7 mouse cellular contexts compared by ENCODE assay signal in genomic region chr11:120720450-120720849, GRCm38 (mm10). TPM values are rescaled to one million over a fixed set of nuclear protein-coding genes. Genes with fewer than 3 reads are reported as not detected.
DNase-seq lines count a peak whose midpoint lies in the region; ATAC-seq lines count a peak whose summit lies in the region.

No protein-coding gene starts in this region.

- ATAC-seq in embryonic facial prominence, embryonic 11.5 days (replicated peaks; ENCODE audit: insufficient number of reproducible peaks, low FRiP score, low TSS enrichment, low read depth), result no peak
- no peak for ATAC-seq in limb, embryonic 12.5 days (ENCODE audit: insufficient number of reproducible peaks, insufficient read depth, low FRiP score, low TSS enrichment, low read depth)
- peak; percentile 28 for ATAC-seq in midbrain, embryonic 15.5 days (replicated peaks)

- DNase-seq in adrenal gland, postnatal 10 days, result peak; percentile 95
- peak; percentile 94 for DNase-seq in embryonic facial prominence, embryonic 11.5 days (ENCODE audit: low spot score)
- DNase-seq in heart, adult 18-20 months, result peak; percentile 89 to 96
- DNase-seq in kidney, adult 18-20 months, result peak; percentile 90
- peak; percentile 82 to 93 for DNase-seq in spleen, adult 18-20 months

- WGBS in embryonic facial prominence, embryonic 11.5 days, result 10% methylated on average over 17 of the region's 17 CpGs
- WGBS in limb, embryonic 12.5 days, result 11% methylated on average over 17 of the region's 17 CpGs
- 13% methylated on average over 17 of the region's 17 CpGs for WGBS in midbrain, embryonic 15.5 days

- peak overlapping the region; percentile 59; the same call in 1 of the 2 replicates for H3K4me3 ChIP-seq in embryonic facial prominence, embryonic 11.5 days (ENCODE audit: low read depth, low read length)
- H3K4me3 ChIP-seq in limb, embryonic 12.5 days (replicated peaks), result peak overlapping the region; percentile 75
- peak overlapping the region; percentile 77 for H3K4me3 ChIP-seq in midbrain, embryonic 15.5 days

- peak overlapping the region; percentile 84 for H3K4me2 ChIP-seq in embryonic facial prominence, embryonic 11.5 days (ENCODE audit: low read depth, low read length)
- H3K4me2 ChIP-seq in limb, embryonic 12.5 days, result peak overlapping the region; percentile 99
- H3K4me2 ChIP-seq in midbrain, embryonic 15.5 days, result peak overlapping the region; percentile 91

- H3K9ac ChIP-seq in embryonic facial prominence, embryonic 11.5 days (replicated peaks; ENCODE audit: low read length), result peak overlapping the region; percentile 70
- H3K9ac ChIP-seq in limb, embryonic 12.5 days (replicated peaks), result peak overlapping the region; percentile 86
- H3K9ac ChIP-seq in midbrain, embryonic 15.5 days, result peak overlapping the region; percentile 91

- H3K9me3 ChIP-seq in embryonic facial prominence, embryonic 11.5 days (replicated peaks; ENCODE audit: control insufficient read depth, low read length), result no peaks in the 10 kb centered on the region
- H3K9me3 ChIP-seq in limb, embryonic 12.5 days, result no peaks in the 10 kb centered on the region
- no peaks in the 10 kb centered on the region for H3K9me3 ChIP-seq in midbrain, embryonic 15.5 days

- H3K27ac ChIP-seq in embryonic facial prominence, embryonic 11.5 days (replicated peaks; ENCODE audit: low read depth, low read length), result no peak overlapping the region
- peak overlapping the region; percentile 37; the same call in 1 of the 2 replicates for H3K27ac ChIP-seq in limb, embryonic 12.5 days
- H3K27ac ChIP-seq in midbrain, embryonic 15.5 days, result peak overlapping the region; percentile 81

- H3K36me3 ChIP-seq in embryonic facial prominence, embryonic 11.5 days (replicated peaks; ENCODE audit: control insufficient read depth, insufficient read depth, low read depth, low read length), result no peaks in the 10 kb centered on the region; the same call in none of the 2 replicates
- H3K36me3 ChIP-seq in limb, embryonic 12.5 days, result peaks cover 56% of the 10 kb centered on the region
- H3K36me3 ChIP-seq in midbrain, embryonic 15.5 days (replicated peaks), result peaks cover 5% of the 10 kb centered on the region; the same call in 1 of the 2 replicates

- peaks cover 7% of the 10 kb centered on the region; the same call in 1 of the 2 replicates for H3K27me3 ChIP-seq in embryonic facial prominence, embryonic 11.5 days (ENCODE audit: control insufficient read depth, insufficient read depth, low read length)
- peaks cover 29% of the 10 kb centered on the region for H3K27me3 ChIP-seq in limb, embryonic 12.5 days
- H3K27me3 ChIP-seq in midbrain, embryonic 15.5 days (replicated peaks), result no peaks in the 10 kb centered on the region; the same call in 1 of the 2 replicates

- peaks cover 3% of the 10 kb centered on the region for H3K4me1 ChIP-seq in embryonic facial prominence, embryonic 11.5 days (ENCODE audit: control insufficient read depth, insufficient read depth, low read length)
- H3K4me1 ChIP-seq in limb, embryonic 12.5 days (replicated peaks), result peaks cover 15% of the 10 kb centered on the region
- H3K4me1 ChIP-seq in midbrain, embryonic 15.5 days, result peaks cover 30% of the 10 kb centered on the region

RNA-seq across cellular contexts. Expression of gene Rac3, which starts 0.8 kb away (rescaled TPM):
- total RNA-seq in adrenal gland, postnatal 10 days (2021), result 1 to 10 TPM; 3.8 to 9.5 TPM
- 9.7 and 10.9 TPM in 2 replicates for polyA plus RNA-seq in embryonic facial prominence, embryonic 11.5 days (2014; fragmentation: Nextera tagmentation; extraction: Ambion mirVana)
- total RNA-seq in heart, adult 18-20 months (2021), result 1 to 10 TPM; 1.1 to 1.3 TPM
- polyA plus RNA-seq in limb, embryonic 12.5 days (2016; fragmentation: Nextera tagmentation; extraction: Ambion mirVana), result 48.5 and 51.2 TPM in 2 replicates
- 560 and 572 TPM in 2 replicates for polyA plus RNA-seq in midbrain, embryonic 15.5 days (2015; fragmentation: Nextera tagmentation; extraction: Ambion mirVana)

RNA-seq across cellular contexts. Expression of gene Dcxr, which starts 6.6 kb away (rescaled TPM):
- 10 to 100 TPM; 33.0 to 37.3 TPM for total RNA-seq in adrenal gland, postnatal 10 days (2021)
- 10.7 and 11.7 TPM in 2 replicates for polyA plus RNA-seq in embryonic facial prominence, embryonic 11.5 days (2014; fragmentation: Nextera tagmentation; extraction: Ambion mirVana)
- 10 to 100 TPM; 16.6 to 16.7 TPM for total RNA-seq in heart, adult 18-20 months (2021)
- polyA plus RNA-seq in limb, embryonic 12.5 days (2016; fragmentation: Nextera tagmentation; extraction: Ambion mirVana), result 14.8 and 17.8 TPM in 2 replicates
- polyA plus RNA-seq in midbrain, embryonic 15.5 days (2015; fragmentation: Nextera tagmentation; extraction: Ambion mirVana), result 6.8 and 7.9 TPM in 2 replicates

RNA-seq across cellular contexts. Expression of gene Lrrc45, which starts 6.7 kb away (rescaled TPM):
- 10 to 100 TPM; 20.0 to 27.4 TPM for total RNA-seq in adrenal gland, postnatal 10 days (2021)
- polyA plus RNA-seq in embryonic facial prominence, embryonic 11.5 days (2014; fragmentation: Nextera tagmentation; extraction: Ambion mirVana), result 35.0 and 35.9 TPM in 2 replicates
- total RNA-seq in heart, adult 18-20 months (2021), result 1 to 10 TPM; 3.8 to 4.3 TPM
- 77.9 and 78.4 TPM in 2 replicates for polyA plus RNA-seq in limb, embryonic 12.5 days (2016; fragmentation: Nextera tagmentation; extraction: Ambion mirVana)
- polyA plus RNA-seq in midbrain, embryonic 15.5 days (2015; fragmentation: Nextera tagmentation; extraction: Ambion mirVana), result 82.6 and 89.9 TPM in 2 replicates

RNA-seq across cellular contexts. Expression of gene Cenpx, which starts 6.9 kb away (rescaled TPM):
- 10 to 100 TPM; 47.6 to 51.3 TPM for total RNA-seq in adrenal gland, postnatal 10 days (2021)
- polyA plus RNA-seq in embryonic facial prominence, embryonic 11.5 days (2014; fragmentation: Nextera tagmentation; extraction: Ambion mirVana), result 118 and 124 TPM in 2 replicates
- 10 to 100 TPM; 32.5 to 34.2 TPM for total RNA-seq in heart, adult 18-20 months (2021)
- 131 and 138 TPM in 2 replicates for polyA plus RNA-seq in limb, embryonic 12.5 days (2016; fragmentation: Nextera tagmentation; extraction: Ambion mirVana)
- 95.6 and 99.7 TPM in 2 replicates for polyA plus RNA-seq in midbrain, embryonic 15.5 days (2015; fragmentation: Nextera tagmentation; extraction: Ambion mirVana)

RNA-seq across cellular contexts. Expression of gene Cbr2, which starts 11.5 kb away (rescaled TPM):
- total RNA-seq in adrenal gland, postnatal 10 days (2021), result 10 to 100 TPM in 1 of 2 experiments, 1 to 10 TPM in 1; 9.2 to 17.6 TPM
- polyA plus RNA-seq in embryonic facial prominence, embryonic 11.5 days (2014; fragmentation: Nextera tagmentation; extraction: Ambion mirVana), result 3.3 and 3.7 TPM in 2 replicates
- total RNA-seq in heart, adult 18-20 months (2021), result 10 to 100 TPM; 20.9 to 82.2 TPM
- polyA plus RNA-seq in limb, embryonic 12.5 days (2016; fragmentation: Nextera tagmentation; extraction: Ambion mirVana), result 4.6 and 7.2 TPM in 2 replicates
- 1.2 and 2.2 TPM in 2 replicates for polyA plus RNA-seq in midbrain, embryonic 15.5 days (2015; fragmentation: Nextera tagmentation; extraction: Ambion mirVana)

Comparison
In these comparisons a context has a peak if more than half of its experiments do, and no peak if none do; other contexts are left out.
1. RNA of gene Rac3, which starts 0.8 kb away (polyA plus RNA-seq): 560 to 572 TPM in midbrain, embryonic 15.5 days; 48.5 to 51.2 TPM in limb, embryonic 12.5 days and 9.7 to 10.9 TPM in embryonic facial prominence, embryonic 11.5 days; every median in the first group is over 10 times any median in the second.
2. Peak in every context shown above with its lines, with median percentiles within 50 percentile points of each other: DNase-seq, H3K4me2 ChIP-seq, H3K4me3 ChIP-seq and H3K9ac ChIP-seq.